21 mouse cellular contexts compared by ENCODE assay signal in genomic region chr1:135385161-135385560, GRCm38 (mm10). TPM values are rescaled to one million over a fixed set of nuclear protein-coding genes. Genes with fewer than 3 reads are reported as not detected.
DNase-seq lines count a peak whose midpoint lies in the region; TF ChIP-seq lines count a peak whose summit lies in the region.
"Had no signal": no experiment of that assay in that cellular context is flagged by ENCODE, and none has a peak within 500 bp of the region (broad histone marks: within the 10 kb centered on the region; RNA-seq: fewer than 3 reads in every experiment).

No protein-coding gene starts in this region.

- TF ChIP-seq POLR2A in thymus, adult 2 months (IDR thresholded peaks at IDR 0.05; ENCODE audit: control insufficient read depth, extremely low read depth, insufficient read depth, low read length, poor library complexity) = no peak

- DNase-seq in adrenal gland, postnatal 14 days = peak; percentile 29
- DNase-seq in adrenal gland, postnatal 25 days = no peak
- peak; percentile 69 for DNase-seq in gastrocnemius, adult 2 months
- DNase-seq in gastrocnemius, adult 8-10 months (ENCODE audit: low spot score in 2 of 2) = no peak
- DNase-seq in left cerebral cortex, adult 2 months (ENCODE audit: extremely low spot score in 1 of 2, low spot score in 2 of 2) = no peak
- DNase-seq in left cerebral cortex, postnatal 10 days (ENCODE audit: extremely low spot score in 1 of 2, low spot score in 2 of 2) = no peak
- DNase-seq in brain, adult 2 months (ENCODE audit: low read depth, low spot score) = peak; percentile 82
- DNase-seq in thymus, adult 2 months = no peak
- DNase-seq: cerebellum, adult 18-20 months; cerebellum, adult 9-11 months; cerebellum, postnatal 36 days; kidney, adult 18-20 months had no signal

- no peak overlapping the region for H3K4me3 ChIP-seq in gastrocnemius, adult 2 months
- H3K4me3 ChIP-seq in left cerebral cortex, adult 2 months = no peak overlapping the region
- H3K4me3 ChIP-seq in thymus, adult 2 months (ENCODE audit: control insufficient read depth, insufficient read depth, low read length) = no peak overlapping the region
- H3K4me3 ChIP-seq: embryonic facial prominence, embryonic 10.5 days; heart, embryonic 12.5 days; hindbrain, embryonic 10.5 days; intestine, embryonic 15.5 days had no signal

- 94% methylated on average over 9 of the region's 9 CpGs for WGBS in thymus, adult 2 months

- H3K27ac ChIP-seq in gastrocnemius, adult 2 months = peak overlapping the region; percentile 61
- peak overlapping the region; percentile 56 for H3K27ac ChIP-seq in left cerebral cortex, adult 2 months
- no peak overlapping the region for H3K27ac ChIP-seq in thymus, adult 2 months (ENCODE audit: control insufficient read depth, insufficient read depth, low read length)
- H3K27ac ChIP-seq: embryonic facial prominence, embryonic 10.5 days; hindbrain, embryonic 10.5 days; hindbrain, embryonic 14.5 days; intestine, embryonic 15.5 days had no signal

- intact Hi-C loops in gastrocnemius, adult 2 months (cut with DNase I) = no loop called here
- intact Hi-C loops in left cerebral cortex, adult 2 months (cut with DNase I) = no loop called here
- intact Hi-C loops in left cerebral cortex, postnatal 10 days (cut with DNase I) = no loop called here

- no peaks in the 10 kb centered on the region for H3K4me1 ChIP-seq in thymus, adult 2 months (replicated peaks; ENCODE audit: control insufficient read depth, insufficient read depth, low read length)
- H3K4me1 ChIP-seq: embryonic facial prominence, embryonic 10.5 days; hindbrain, embryonic 10.5 days; intestine, embryonic 15.5 days had no signal

- TF ChIP-seq CTCF in gastrocnemius, adult 2 months (IDR thresholded peaks at IDR 0.05) = peak; percentile 40
- TF ChIP-seq CTCF in left cerebral cortex, adult 2 months (IDR thresholded peaks at IDR 0.05) = no peak
- no peak for TF ChIP-seq CTCF in thymus, adult 2 months (IDR thresholded peaks at IDR 0.05; ENCODE audit: borderline replicate concordance, control insufficient read depth, extremely low read depth, insufficient read depth, low read length, poor library complexity)

- H3K27me3 ChIP-seq in thymus, adult 2 months (ENCODE audit: control insufficient read depth, insufficient read depth, low read length) = no peaks in the 10 kb centered on the region
- H3K27me3 ChIP-seq: CH12.LX; heart, embryonic 12.5 days; intestine, embryonic 15.5 days; Patski had no signal

- peaks cover 75% of the 10 kb centered on the region for H3K36me3 ChIP-seq in thymus, adult 2 months (ENCODE audit: control insufficient read depth, insufficient read depth, low read length)

RNA-seq across cellular contexts. Expression of gene Shisa4, which starts 10.1 kb away (rescaled TPM):
- 8.7 and 10.6 TPM in 2 replicates for total RNA-seq in adrenal gland, postnatal 14 days (2021)
- total RNA-seq in adrenal gland, postnatal 25 days (2021) = 12.1 and 12.3 TPM in 2 replicates
- 100 to 1,000 TPM; 139 to 152 TPM for total RNA-seq in gastrocnemius, adult 2 months (2021)
- 100 to 1,000 TPM; 128 to 167 (median 156) TPM for total RNA-seq in gastrocnemius, adult 8-10 months (2022)
- total RNA-seq in left cerebral cortex, adult 2 months (2021) = 100 to 1,000 TPM; 172 to 174 TPM
- 100 to 1,000 TPM; 118 to 121 TPM for total RNA-seq in left cerebral cortex, postnatal 10 days (2021)
- 18.0 and 26.4 TPM in 2 replicates for polyA plus RNA-seq in thymus, adult 2 months (2012; rRNA removed)
- total RNA-seq: granulocyte monocyte progenitor cell, adult 5-6 weeks had no signal
- polyA plus RNA-seq: activated CD4-positive, CD25-positive, alpha-beta regulatory T cell, adult 4 months had no signal

RNA-seq across cellular contexts. Expression of gene Ipo9, which starts 45.1 kb away (rescaled TPM):
- total RNA-seq in adrenal gland, postnatal 14 days (2021) = 72.6 and 73.7 TPM in 2 replicates
- 60.4 and 77.0 TPM in 2 replicates for total RNA-seq in adrenal gland, postnatal 25 days (2021)
- 10 to 100 TPM; 24.0 to 27.8 TPM for total RNA-seq in gastrocnemius, adult 2 months (2021)
- total RNA-seq in gastrocnemius, adult 8-10 months (2022) = 10 to 100 TPM; 18.0 to 32.4 (median 26.0) TPM
- 100 to 1,000 TPM; 183 to 186 TPM for total RNA-seq in left cerebral cortex, adult 2 months (2021)
- 100 to 1,000 TPM; 170 TPM for total RNA-seq in left cerebral cortex, postnatal 10 days (2021)
- polyA plus RNA-seq in thymus, adult 2 months (2012; rRNA removed) = 166 and 184 TPM in 2 replicates

Comparison
In these comparisons a context has a peak if more than half of its experiments do, and no peak if none do; other contexts are left out.
1. DNase-seq: peak in adrenal gland, postnatal 14 days (single experiment), gastrocnemius, adult 2 months (single experiment) and brain, adult 2 months (single experiment); none in adrenal gland, postnatal 25 days (single experiment), gastrocnemius, adult 8-10 months (0 of 2), left cerebral cortex, adult 2 months (0 of 2), left cerebral cortex, postnatal 10 days (0 of 2) and thymus, adult 2 months (single experiment).